In the genomic region with DNA sequence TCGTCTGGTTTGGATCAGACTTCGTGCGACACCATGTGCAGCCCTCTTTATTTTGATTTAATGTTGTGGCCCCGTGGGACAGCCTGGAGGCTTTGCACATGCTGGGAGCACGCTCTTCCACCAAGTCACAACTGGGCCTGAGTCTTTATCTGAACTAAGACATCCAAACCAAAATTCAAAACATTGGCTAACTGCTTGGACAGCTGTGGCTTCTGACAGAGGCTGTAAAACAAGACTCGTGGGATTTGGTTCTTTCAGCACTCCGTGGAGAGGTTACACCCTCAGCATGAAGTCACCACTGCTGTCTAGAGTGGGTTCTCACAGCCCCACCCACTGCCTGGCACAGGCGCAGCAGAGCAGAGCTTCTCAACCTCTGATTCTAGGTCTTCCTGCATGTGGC, we compare ENCODE assay signal across 8 mouse cellular contexts.
DNase-seq lines count a peak whose midpoint lies in the region; ATAC-seq and TF ChIP-seq lines count a peak whose summit lies in the region.
"Had no signal": no experiment of that assay in that cellular context is flagged by ENCODE, and none has a peak within 500 bp of the region (broad histone marks: within the 10 kb centered on the region; RNA-seq: fewer than 3 reads in every experiment).

No protein-coding gene starts in this region.

- intact Hi-C loops in left cerebral cortex, postnatal 4 days (cut with DNase I) = no loop called here
- intact Hi-C loops in gastrocnemius, postnatal 36 days (cut with DNase I) = no loop called here

- no peaks in the 10 kb centered on the region for H3K27me3 ChIP-seq in kidney, postnatal 0 days (ENCODE audit: insufficient read depth, low read length)
- H3K27me3 ChIP-seq in intestine, postnatal 0 days (replicated peaks; ENCODE audit: control insufficient read depth, insufficient read depth, low read length) = no peaks in the 10 kb centered on the region
- H3K27me3 ChIP-seq: limb, embryonic 13.5 days had no signal

- no peak overlapping the region for H3K4me3 ChIP-seq in kidney, postnatal 0 days (replicated peaks; ENCODE audit: low read depth, low read length)
- H3K4me3 ChIP-seq in intestine, postnatal 0 days (ENCODE audit: low read depth, low read length) = no peak overlapping the region
- H3K4me3 ChIP-seq: limb, embryonic 13.5 days had no signal

- H3K9ac ChIP-seq in kidney, postnatal 0 days (ENCODE audit: low read depth, low read length) = no peak overlapping the region
- no peak overlapping the region for H3K9ac ChIP-seq in intestine, postnatal 0 days (ENCODE audit: low read depth, low read length)
- H3K9ac ChIP-seq: limb, embryonic 13.5 days had no signal

- no peaks in the 10 kb centered on the region for H3K4me1 ChIP-seq in kidney, postnatal 0 days (replicated peaks; ENCODE audit: insufficient read depth, low read length)
- no peaks in the 10 kb centered on the region for H3K4me1 ChIP-seq in intestine, postnatal 0 days (replicated peaks; ENCODE audit: control insufficient read depth, insufficient read depth, low read length)
- H3K4me1 ChIP-seq: limb, embryonic 13.5 days had no signal

- no peak for ATAC-seq in kidney, postnatal 0 days (replicated peaks; ENCODE audit: low FRiP score, low read depth)
- no peak for ATAC-seq in CD4-positive, CD25-positive, alpha-beta regulatory T cell, adult 4 months
- no peak for ATAC-seq in intestine, postnatal 0 days

- H3K9me3 ChIP-seq in kidney, postnatal 0 days (replicated peaks; ENCODE audit: low read length) = no peaks in the 10 kb centered on the region
- no peaks in the 10 kb centered on the region for H3K9me3 ChIP-seq in intestine, postnatal 0 days (ENCODE audit: control insufficient read depth)
- H3K9me3 ChIP-seq: limb, embryonic 13.5 days had no signal

- no peak overlapping the region for H3K4me2 ChIP-seq in kidney, postnatal 0 days (ENCODE audit: low read length)
- H3K4me2 ChIP-seq in intestine, postnatal 0 days (replicated peaks; ENCODE audit: low read depth) = no peak overlapping the region
- H3K4me2 ChIP-seq: limb, embryonic 13.5 days had no signal

- TF ChIP-seq CTCF in kidney, postnatal 0 days (IDR thresholded peaks at IDR 0.05; ENCODE audit: low read depth) = no peak
- TF ChIP-seq CTCF in intestine, postnatal 0 days (IDR thresholded peaks at IDR 0.05; ENCODE audit: low read depth) = no peak

- 36% methylated on average over 8 of the region's 8 CpGs for WGBS in kidney, postnatal 0 days
- WGBS in intestine, postnatal 0 days = 65% methylated on average over 8 of the region's 8 CpGs

- peak; percentile 22 to 24 for DNase-seq in left cerebral cortex, adult 18-20 months (ENCODE audit: low spot score in 2 of 2)
- DNase-seq in left cerebral cortex, postnatal 4 days = no peak
- DNase-seq in gastrocnemius, adult 18-20 months (ENCODE audit: low spot score) = peak; percentile 66
- peak; percentile 48 to 71 for DNase-seq in gastrocnemius, postnatal 36 days
- peak; percentile 76 for DNase-seq in kidney, postnatal 0 days (ENCODE audit: low spot score)

- no peak overlapping the region for H3K27ac ChIP-seq in kidney, postnatal 0 days
- H3K27ac ChIP-seq in intestine, postnatal 0 days (ENCODE audit: low read depth, low read length) = no peak overlapping the region
- H3K27ac ChIP-seq: limb, embryonic 13.5 days had no signal

- H3K36me3 ChIP-seq in kidney, postnatal 0 days (ENCODE audit: insufficient read depth, low read length) = no peaks in the 10 kb centered on the region
- H3K36me3 ChIP-seq in intestine, postnatal 0 days (ENCODE audit: control insufficient read depth, insufficient read depth) = no peaks in the 10 kb centered on the region
- H3K36me3 ChIP-seq: limb, embryonic 13.5 days had no signal
